Mouse (Mus musculus) thymus, adult 2 months (tissue): ENCODE measurements around the gene Lrrc58. TPM values are rescaled to one million over a fixed set of nuclear protein-coding genes. Genes with fewer than 3 reads are reported as not detected.

Experiments used
- DNase-seq: peaks from one replicate; pipeline ENCODE4 v3.0.0; 2021
- H3K27ac ChIP-seq: fragments of 200-500 bp; 2 replicates; pipeline ENCODE4 v1.5.1; 2012; ENCODE audit warnings: low read length, control low read depth; ENCODE audit not compliant: control insufficient read depth, insufficient read depth
- H3K27me3 ChIP-seq: fragments of 200-500 bp; 2 replicates; pipeline ENCODE4 v1.6.1; 2012; ENCODE audit warnings: mild to moderate bottlenecking, low read length, moderate library complexity, mixed read lengths; ENCODE audit not compliant: control insufficient read depth, insufficient read depth
- H3K36me3 ChIP-seq: fragments of 200-500 bp; 2 replicates; pipeline ENCODE4 v1.6.1; 2012; ENCODE audit warnings: mild to moderate bottlenecking, low read length, moderate library complexity; ENCODE audit not compliant: control insufficient read depth, insufficient read depth
- H3K4me1 ChIP-seq: fragments of 200-500 bp; replicated peaks from 2 replicates; pipeline ENCODE4 v1.6.1; 2012; ENCODE audit warnings: low read length; ENCODE audit not compliant: control insufficient read depth, insufficient read depth
- H3K4me3 ChIP-seq: fragments of 200-500 bp; 2 replicates; pipeline ENCODE4 v1.5.1; 2012; ENCODE audit warnings: mild to moderate bottlenecking, low read length, control low read depth, moderate library complexity; ENCODE audit not compliant: control insufficient read depth, insufficient read depth
- CTCF ChIP-seq: fragments of 200-500 bp; IDR thresholded peaks from 2 replicates; pipeline ENCODE4 v1.5.1; 2012; ENCODE audit warnings: mild to moderate bottlenecking, control low read depth, low read length, moderate library complexity, borderline replicate concordance; ENCODE audit not compliant: control insufficient read depth, poor library complexity, insufficient read depth; ENCODE audit errors: extremely low read depth
- POLR2A ChIP-seq: fragments of 200-500 bp; IDR thresholded peaks from 2 replicates; pipeline ENCODE4 v1.6.1; 2012; ENCODE audit warnings: mild to moderate bottlenecking, low read length, control low read depth, moderate library complexity; ENCODE audit not compliant: control insufficient read depth, poor library complexity, insufficient read depth; ENCODE audit errors: extremely low read depth
- WGBS: fragments of 180-500 bp; shearing (Covaris S2); methylation state at CpG from one replicate; pipeline ENCODE4 v1.1.7; 2018; 5-methylcytosine and 5-hydroxymethylcytosine counted together
- polyA plus RNA-seq: library from polyadenylated mRNA; depleted of rRNA; stranded (reverse); fragments of >200 nt; gene quantifications from 2 replicates; pipeline ENCODE4 v1.2.3, GENCODE M21; 2012

Lrrc58 gene
- polyA plus RNA-seq, 1 experiment: 15.3 TPM

- WGBS: 93% methylated on average over 2 of the region's 2 CpGs
- no peak overlapping the region for H3K27ac ChIP-seq
- no peak for DNase-seq
- TF ChIP-seq POLR2A (no peak), CTCF (no peak)
- no peak overlapping the region for H3K4me3 ChIP-seq
- H3K36me3 ChIP-seq: no peaks in the 10 kb centered on the region
- H3K27me3 ChIP-seq: no peaks in the 10 kb centered on the region
- H3K4me1 ChIP-seq: no peaks in the 10 kb centered on the region
These were observed 25.8 kb downstream of the Lrrc58 start for GRCm38 (mm10) chr16:37893942-37894341.

DNA sequence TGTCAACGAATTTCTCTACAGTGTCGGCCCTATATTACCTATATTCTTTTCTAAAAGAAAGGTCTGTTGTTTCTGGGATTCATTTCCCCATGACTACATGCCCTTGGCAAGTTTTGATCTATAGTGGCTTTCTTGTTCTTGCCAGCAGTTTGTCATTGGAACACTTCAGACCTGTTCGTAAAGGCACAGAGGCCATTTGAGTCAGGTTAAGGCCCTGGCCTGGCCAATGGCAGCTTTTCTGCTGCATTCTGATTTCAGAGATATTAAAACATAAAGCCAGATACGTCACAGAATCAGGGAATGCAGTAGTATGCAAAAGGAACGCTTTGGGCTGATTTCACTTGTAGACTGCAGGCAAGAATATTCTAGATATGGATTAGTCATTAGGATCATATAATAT, 30.6 kb downstream of the Lrrc58 start:
- TF ChIP-seq CTCF (no peak), POLR2A (no peak)
- 98% methylated on average over 5 of the region's 5 CpGs for WGBS
- Histone ChIP-seq H3K4me1 (no peaks in the 10 kb centered on the region), H3K27ac (no peak overlapping the region), H3K4me3 (no peak overlapping the region), H3K27me3 (no peaks in the 10 kb centered on the region), H3K36me3 (no peaks in the 10 kb centered on the region)
- DNase-seq: no peak

DNA sequence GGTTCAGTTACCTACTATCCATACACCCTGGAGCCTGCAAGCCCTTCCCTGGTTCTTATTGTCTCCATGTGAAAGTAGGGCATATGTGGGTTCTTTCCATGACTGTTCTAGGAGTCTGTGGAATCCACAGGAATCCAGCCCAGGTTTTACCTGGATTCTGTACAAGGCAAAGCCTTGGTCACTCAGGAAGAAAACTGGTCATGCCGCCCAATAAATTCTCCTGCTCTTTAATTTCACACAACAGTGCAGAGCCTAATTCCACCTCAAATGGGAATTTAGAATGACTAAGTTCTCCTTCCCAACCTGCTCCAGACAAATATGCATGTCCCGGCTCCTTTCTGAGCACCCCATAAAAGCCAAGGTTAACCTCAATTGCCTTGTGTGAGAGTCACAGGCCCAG, 31.2 kb downstream of the Lrrc58 start:
- Histone ChIP-seq H3K36me3 (no peaks in the 10 kb centered on the region), H3K27me3 (no peaks in the 10 kb centered on the region), H3K4me3 (no peak overlapping the region), H3K27ac (no peak overlapping the region), H3K4me1 (no peaks in the 10 kb centered on the region)
- WGBS: 98% methylated on average over 2 of the region's 2 CpGs
- DNase-seq: no peak
- TF ChIP-seq POLR2A: no peak
- no peak for TF ChIP-seq CTCF

- H3K4me1 ChIP-seq: no peaks in the 10 kb centered on the region
- WGBS: 89% methylated on average over 11 of the region's 11 CpGs
- H3K27me3 ChIP-seq: no peaks in the 10 kb centered on the region
- no peak for DNase-seq
- no peaks in the 10 kb centered on the region for H3K36me3 ChIP-seq
- no peak for TF ChIP-seq POLR2A
- TF ChIP-seq CTCF: no peak
- H3K27ac ChIP-seq: no peak overlapping the region
- no peak overlapping the region for H3K4me3 ChIP-seq
These were observed 33.1 kb downstream of the Lrrc58 start for GRCm38 (mm10) chr16:37901318-37901717.

GRCm38 (mm10) chr16:37906456-37906855, 38.3 kb downstream of the Lrrc58 start:
- Histone ChIP-seq H3K36me3 (no peaks in the 10 kb centered on the region), H3K27me3 (no peaks in the 10 kb centered on the region), H3K4me1 (no peaks in the 10 kb centered on the region), H3K27ac (no peak overlapping the region), H3K4me3 (no peak overlapping the region)
- no peak for DNase-seq
- TF ChIP-seq CTCF (no peak), POLR2A (no peak)
- WGBS: 94% methylated on average over 3 of the region's 3 CpGs

GRCm38 (mm10) chr16:37911086-37911485, 42.9 kb downstream of the Lrrc58 start:
- Histone ChIP-seq H3K36me3 (no peaks in the 10 kb centered on the region), H3K27me3 (peaks cover under 1% of the 10 kb centered on the region; the same call in 1 of the 2 replicates), H3K27ac (no peak overlapping the region), H3K4me1 (peaks cover 1% of the 10 kb centered on the region; the same call in 1 of the 2 replicates), H3K4me3 (no peak overlapping the region)
- WGBS: 96% methylated on average over 1 of the region's 1 CpGs
- TF ChIP-seq POLR2A (no peak), CTCF (no peak)
- no peak for DNase-seq

DNA sequence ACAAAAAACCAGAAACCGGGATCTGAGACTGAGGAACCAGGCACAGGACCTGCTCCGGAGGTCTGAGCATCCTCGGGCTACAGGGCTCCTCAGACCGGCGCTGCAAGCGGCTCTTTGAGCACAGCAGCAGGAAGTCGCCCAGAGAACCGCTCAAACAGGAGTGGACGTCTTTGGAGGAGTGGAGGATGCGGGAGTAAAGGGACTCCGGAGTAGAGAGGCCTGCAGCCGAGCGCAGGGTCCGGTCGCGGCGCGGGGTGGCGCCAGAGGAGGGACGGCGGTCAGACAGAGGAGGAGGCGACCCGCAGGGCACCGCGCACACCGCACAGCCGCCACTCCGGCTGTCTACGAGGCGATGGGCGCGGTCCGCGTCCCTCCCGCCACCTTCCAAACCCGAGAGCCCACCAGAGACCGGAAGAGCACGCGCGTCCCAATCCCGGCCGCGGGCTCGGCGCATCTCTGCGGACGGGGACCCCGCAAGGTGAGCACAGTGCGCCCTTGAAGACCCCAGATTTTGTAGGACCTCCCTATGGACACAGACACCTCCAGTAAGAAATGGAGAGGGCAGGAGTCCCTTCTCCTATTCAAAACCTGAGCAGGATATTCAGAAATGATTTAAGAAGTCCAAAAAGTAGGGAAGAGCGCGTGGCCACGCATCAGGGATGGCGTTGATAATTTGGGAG, 48.1 kb downstream of the Lrrc58 start, which contains the start of gene Gpr156:
Gene Gpr156 (plus strand): TSS at position 359 of the 680 bp plus-strand sequence.
- peak; percentile 17 for DNase-seq
- 7% methylated on average over 53 of the region's 53 CpGs for WGBS

More for the DNA sequence above, 48.1 kb downstream of the Lrrc58 start, which contains the start of gene Gpr156:
- peaks cover 10% of the 10 kb centered on the region; the same call in 1 of the 2 replicates for H3K4me1 ChIP-seq
- H3K4me3 ChIP-seq: peak within 1 kb of the TSS; percentile 28
- no peaks in the 10 kb centered on the region for H3K36me3 ChIP-seq
- TF ChIP-seq CTCF (no peak), POLR2A (no peak)
- H3K27me3 ChIP-seq: peaks cover 3% of the 10 kb centered on the region; the same call in 1 of the 2 replicates
- no peak within 1 kb of the TSS for H3K27ac ChIP-seq
